Mouse (Mus musculus): ENCODE data around the gene Ift172.

- peak; percentile 95 for TF ChIP-seq POLR2A (IDR thresholded peaks at IDR 0.05; ENCODE audit: low read depth, low read length)
- no peak for TF ChIP-seq CTCF (IDR thresholded peaks at IDR 0.05; ENCODE audit: extremely low read depth, insufficient read depth, insufficient read length, insufficient replicate concordance)
These were observed 70.2 kb downstream of the Ift172 start, which contains the start of gene Ppm1g for GRCm38 (mm10) chr5:31220448-31221303.

Data from spleen, adult 2 months (tissue).